Mouse (Mus musculus): ENCODE results near the gene Olfr95.
"Not testable (repeated sequence)": the region's sequence is repeated elsewhere in the genome, so short reads cannot be mapped to it uniquely, and the experiment has no call there.

Gene Olfr95

DNA sequence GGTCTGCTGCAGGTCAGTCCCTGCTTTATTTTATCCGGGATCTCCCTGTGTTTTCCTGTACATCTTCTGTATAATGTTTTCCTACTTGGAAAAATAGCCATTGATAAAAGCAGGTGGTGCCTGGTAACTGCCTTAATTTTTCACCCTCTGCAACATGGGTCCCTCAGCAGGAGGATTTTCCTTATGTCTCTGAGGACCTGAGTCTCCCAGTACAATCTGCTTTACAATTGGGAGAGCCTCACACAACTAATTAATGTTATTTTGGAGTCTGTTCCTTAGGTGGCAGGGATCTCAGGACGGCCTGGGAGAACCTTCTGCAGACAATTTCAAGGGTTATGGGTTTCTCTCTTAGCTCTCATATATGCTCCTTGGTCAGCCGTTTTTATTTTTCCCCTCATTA, at the start of gene Olfr95:
Gene Olfr95, minus strand, starts transcription at position 101 of the 400 bp plus-strand sequence.
- DNase-seq (ENCODE audit: low spot score) = no peak

DNA sequence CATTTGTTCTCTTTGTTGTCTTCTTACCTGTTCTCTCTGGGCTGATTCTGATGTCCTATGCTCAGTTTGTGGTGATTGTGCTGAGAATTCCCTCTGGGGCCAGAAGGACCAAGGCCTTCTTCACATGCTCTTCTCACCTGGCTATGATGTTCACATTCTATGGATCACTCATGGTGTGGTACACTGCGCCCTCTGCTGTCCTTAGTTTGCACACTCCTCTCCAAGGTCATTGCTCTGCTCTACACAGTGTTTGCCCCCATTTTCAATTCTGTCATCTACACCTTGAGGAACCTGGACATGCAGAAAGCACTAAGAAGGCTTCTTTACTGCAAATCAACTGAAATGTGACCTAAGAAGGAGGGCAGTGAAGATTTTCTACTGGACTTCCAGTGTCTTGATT, 37.6 kb upstream of the Olfr95 start:
- DNase-seq (ENCODE audit: low spot score) = peak; percentile 10

DNA sequence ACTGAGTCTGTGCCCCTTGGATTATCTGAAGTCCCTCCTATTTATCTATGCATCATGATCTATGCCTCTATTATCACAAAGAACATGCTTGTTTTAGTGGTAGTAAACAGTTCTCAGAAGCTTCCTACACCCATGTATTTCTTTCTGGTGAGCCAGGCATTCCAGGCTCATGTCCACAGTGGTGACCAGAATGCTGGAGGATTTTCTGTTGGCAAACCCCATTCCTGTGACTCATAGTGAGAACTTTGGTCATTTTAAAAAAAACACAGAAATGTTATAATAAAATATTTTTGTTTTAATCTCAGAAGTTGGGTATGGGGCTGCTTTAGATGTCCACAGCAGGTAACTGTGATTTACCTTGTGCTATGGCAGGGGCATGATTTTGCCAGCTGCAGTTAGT, 36.5 kb upstream of the Olfr95 start:
- DNase-seq (ENCODE audit: low spot score) = no peak

DNA sequence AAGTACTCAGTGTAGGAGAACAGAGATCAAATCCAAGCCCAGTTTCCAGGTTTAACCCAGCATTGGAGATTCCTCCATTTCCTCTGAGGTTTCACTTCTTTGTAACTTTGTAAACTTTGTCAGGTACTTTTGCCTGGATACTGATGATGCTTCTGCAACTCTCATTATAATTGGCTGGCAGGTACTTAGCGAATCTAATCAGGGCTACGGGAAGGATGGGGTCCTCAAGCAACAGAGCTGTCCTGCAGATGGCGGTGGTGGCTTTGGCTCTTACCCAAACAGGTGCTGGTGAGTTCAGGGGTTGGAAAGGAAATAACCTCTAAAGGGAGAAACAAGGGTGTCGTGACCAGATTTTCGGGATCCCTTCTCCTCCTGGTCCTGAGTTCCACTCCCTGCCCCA, 33.8 kb upstream of the Olfr95 start:
- DNase-seq (ENCODE audit: low spot score) = peak; percentile 29

DNA sequence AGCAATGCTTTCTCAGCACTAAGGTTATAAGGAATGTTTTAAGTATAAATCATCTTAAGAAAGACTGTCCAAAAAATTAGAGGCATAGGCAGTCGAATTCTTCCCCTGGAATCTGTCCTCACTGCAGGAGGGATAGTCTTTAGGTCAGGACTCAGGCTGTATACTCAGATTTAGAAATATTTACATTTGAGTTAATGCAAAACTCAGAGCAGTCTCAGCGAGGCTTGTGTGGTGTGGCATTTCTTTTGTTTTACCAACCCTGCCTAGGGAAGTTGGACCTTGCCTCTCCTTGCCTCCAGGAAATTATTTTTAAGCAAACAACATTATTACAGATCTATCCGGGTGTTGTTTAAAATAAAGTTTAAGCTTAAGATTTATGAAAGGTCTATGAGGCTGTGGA, 29.3 kb upstream of the Olfr95 start:
- no peak for DNase-seq (ENCODE audit: low spot score)

DNA sequence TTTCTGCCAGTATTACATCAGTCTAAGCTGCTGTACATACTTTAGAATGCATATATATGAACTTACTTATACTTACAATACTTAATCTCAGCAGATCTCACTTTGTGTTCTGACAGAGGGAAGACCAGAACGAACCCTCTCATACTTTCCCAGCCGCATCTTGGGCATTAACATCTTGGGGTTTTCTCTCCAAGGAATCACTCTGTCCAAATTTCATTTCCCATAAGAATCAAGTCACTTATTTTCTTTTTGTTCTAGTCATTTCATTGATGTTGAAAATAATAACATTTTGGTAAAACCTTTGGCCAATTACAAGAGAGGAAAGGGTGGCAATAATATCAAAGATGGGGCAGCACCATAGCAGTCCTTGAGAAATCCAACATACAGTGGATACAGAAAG, 24.3 kb upstream of the Olfr95 start, which contains the start of gene Olfr97:
Gene Olfr97, minus strand, starts transcription at position 101 of the 400 bp plus-strand sequence.
- not testable (repeated sequence) for DNase-seq (ENCODE audit: low spot score)

DNA sequence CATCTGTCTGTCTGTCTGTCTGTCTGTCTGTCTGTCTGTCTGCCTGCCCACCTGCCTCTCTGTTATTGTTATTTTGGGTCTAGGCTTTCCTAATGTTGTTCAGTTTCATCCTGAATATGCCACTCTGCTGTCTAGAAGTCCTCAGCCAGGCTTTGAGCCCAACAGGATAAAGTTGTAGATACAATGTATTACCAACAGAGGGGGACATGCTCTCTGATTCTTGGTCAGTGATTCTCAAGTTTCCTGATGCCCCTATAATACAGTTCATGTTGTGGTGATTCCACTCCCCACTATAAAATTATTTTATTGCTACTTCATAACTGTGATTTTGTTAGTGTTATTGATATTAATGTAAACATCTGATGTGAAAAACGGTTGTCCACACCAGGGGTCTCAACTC, 9.0 kb upstream of the Olfr95 start:
- no peak for DNase-seq (ENCODE audit: low spot score)

DNA sequence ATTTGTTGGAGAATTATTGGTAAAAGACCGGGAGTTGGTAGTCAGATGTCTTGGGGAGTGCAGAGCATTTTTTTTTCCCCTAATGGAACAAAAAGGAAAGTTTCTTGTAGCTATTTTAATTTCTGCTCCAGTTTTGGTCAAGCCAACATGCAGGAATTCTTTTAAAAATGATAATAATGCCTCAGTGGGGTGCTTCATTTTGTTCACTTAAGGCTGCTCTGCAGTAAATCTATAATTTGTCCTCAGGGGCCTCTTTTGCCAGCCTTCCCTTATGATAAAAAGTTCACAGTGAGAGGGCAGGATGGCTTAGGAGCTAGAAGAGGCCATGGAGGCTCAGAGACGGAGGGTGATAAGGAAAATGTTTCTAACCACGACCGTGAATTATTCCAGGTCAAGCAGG, 6.9 kb upstream of the Olfr95 start, which contains the start of gene Olfr96:
Gene Olfr96, plus strand, starts transcription at position 301 of the 400 bp plus-strand sequence.
- no peak for DNase-seq (ENCODE audit: low spot score)

DNA sequence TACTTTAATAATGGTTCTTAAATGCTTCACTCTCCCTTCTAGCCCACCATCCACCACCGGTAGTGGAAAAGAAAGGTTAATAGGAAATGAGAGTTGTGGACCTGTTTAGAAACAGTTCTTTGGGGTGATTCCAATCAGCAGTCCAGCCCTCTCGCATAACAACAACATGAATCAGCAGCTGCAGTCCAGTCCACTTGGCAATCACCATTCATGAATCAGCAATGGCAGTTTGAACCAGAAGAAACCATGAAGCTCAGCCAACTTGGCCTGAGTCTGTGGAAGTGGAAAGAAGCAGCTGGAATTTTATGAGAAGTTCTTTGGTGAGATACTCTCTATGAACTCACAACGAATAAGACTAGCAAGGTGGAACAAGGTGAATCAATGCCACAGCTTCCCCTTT, 5.6 kb upstream of the Olfr95 start:
- DNase-seq (ENCODE audit: low spot score) = peak; percentile 15

DNA sequence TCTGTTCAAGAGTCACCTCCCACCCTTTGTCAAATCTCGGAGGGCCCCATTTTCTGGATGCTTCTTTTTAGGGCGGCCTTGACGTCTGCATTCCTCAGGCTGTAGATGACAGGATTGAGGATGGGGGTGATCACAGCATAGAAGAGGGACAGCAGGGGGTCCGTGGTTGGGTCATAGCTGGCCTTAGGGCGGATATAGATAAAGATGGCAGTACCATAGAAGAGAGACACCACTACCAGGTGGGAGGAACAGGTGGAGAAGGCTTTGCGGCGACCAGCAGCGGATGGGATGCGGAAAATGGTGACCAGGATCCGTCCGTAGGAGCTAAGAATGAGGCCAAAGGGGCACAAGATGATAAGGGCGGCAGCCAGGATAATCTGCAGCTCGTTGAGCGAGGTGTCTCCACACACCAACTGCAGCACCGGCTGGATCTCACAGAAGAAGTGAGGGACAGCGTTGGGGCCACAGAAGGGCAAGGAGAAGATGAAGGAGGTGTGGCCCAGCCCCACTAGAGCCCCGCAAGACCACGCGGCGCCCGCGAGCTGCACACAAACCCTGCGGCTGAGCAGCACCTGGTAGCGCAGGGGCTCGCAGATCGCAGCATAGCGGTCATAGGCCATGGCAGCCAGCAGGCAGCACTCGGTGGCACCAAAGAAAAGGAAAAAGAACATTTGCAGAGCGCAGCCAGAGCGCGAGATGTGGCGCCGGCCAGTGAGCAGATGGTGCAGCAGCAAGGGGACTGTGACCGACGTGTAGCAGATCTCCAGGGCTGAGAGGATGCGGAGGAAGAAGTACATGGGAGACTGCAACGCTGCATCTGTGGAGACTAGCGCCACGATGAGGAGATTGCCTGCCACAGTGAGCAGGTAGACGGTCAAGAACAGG, 1.8 kb downstream of the Olfr95 start:
- no peak for DNase-seq (ENCODE audit: low spot score)

DNA sequence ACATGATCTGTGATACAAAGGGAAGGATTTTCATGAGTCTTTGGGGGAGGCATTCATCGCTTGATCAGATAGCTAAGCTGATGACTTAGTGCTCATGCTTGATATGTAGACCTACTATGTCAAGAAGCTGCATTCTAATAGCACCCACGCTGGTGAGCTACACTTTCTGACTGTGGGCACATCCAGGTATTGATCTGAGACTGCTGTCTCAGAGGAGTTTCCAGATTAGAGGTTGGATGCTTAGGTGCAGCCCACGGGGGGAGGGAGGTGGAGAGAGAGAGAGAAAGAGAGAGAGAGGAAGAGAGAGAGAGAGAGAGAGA, 9.0 kb downstream of the Olfr95 start:
- DNase-seq (ENCODE audit: low spot score) = no peak

DNA sequence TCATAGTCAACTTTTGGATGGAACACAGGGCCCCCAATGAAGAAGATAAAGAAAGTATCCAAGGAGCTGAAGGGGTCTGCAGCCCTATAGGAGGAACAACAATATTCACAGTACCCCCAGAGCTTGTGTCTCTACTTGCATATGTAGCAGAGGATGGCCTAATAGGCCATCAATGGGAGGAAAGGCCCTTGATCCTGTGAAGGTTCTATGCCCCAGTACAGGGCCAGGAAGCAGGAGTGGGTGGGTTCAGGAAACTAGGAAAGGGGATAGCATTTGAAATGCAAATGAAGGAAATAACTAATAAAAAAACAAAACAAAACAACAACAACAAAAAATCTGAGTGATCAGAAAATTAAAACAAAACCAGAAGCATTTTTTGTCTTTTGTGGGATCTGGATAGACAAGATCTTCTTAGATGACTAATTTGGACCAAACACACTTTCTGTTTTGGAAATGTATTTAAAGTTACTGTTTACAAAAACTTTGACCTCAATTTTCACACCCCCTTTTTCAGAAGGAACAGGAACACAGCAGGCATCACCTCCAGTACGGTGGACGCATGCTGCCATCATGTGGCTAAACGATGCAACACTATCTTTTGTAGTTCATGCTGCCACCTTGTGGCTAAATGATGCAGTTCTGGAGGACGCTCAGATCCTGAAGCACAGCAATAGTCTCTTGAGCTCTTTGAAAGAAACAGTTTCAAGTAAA, 9.6 kb downstream of the Olfr95 start:
- peak; percentile 83 for DNase-seq (ENCODE audit: low spot score)

DNA sequence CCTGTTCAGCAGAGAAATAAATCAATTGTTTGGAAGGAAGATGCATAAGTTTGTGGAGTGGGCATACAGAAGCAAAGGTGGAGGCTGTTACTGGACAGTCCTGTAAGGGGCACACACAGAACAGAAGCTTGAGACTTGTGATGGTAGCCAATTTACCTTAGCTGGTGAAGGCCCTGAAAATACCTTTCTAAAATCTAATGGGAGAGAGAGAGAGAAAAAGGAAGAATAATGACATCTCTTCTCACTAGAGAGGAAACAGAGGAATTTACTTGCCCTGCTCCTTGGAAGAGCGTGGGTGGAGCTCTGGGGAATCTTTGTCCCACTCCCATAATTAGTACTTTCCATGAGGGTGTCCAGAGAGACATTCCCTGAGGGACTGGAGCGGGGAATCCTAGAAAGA, 12.0 kb downstream of the Olfr95 start, which contains the start of gene Olfr94:
Gene Olfr94, minus strand, starts transcription at position 101 of the 400 bp plus-strand sequence.
- DNase-seq (ENCODE audit: low spot score) = no peak

DNA sequence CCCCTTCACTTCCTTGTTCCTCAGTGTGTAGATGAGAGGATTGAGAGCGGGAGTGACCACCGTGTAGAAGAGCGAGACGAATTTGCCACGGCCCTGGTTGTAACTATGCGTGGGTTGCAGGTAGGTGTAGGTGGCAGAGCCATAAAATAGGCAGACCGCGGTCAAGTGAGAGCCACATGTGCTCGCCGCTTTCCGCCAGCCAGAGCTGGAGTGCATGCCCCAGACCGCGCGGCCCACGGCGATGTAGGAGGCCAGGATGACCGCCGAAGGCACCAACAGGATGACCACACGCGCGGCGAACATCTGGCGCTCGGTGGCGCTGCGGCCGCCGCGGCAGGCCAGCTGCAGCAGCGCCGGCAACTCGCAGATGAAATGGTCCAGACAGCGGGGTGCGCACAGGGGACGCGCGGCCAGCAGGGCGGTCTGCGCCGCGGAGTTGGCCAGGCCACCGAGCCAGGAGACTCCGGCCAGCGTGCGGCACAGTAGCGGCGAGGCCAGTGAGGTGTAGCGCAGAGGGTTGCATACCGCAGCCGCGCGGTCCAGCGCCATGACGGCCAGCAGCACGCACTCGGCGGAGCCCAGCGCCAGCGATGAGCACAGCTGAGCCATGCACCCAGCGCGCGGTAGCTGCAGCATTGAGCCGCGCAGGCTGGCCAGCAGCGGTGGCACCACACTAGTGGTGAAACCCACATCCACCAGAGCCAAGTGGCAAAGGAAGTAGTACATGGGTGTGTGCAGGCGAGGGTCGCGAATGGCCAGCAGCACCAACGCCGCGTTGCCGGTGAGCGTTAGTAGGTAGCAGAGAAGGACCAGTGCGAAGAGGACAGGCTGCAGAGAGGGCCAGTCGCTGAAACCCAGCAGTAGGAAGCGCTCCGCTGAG, 15.8 kb downstream of the Olfr95 start:
- peak; percentile 12 for DNase-seq (ENCODE audit: low spot score)

DNA sequence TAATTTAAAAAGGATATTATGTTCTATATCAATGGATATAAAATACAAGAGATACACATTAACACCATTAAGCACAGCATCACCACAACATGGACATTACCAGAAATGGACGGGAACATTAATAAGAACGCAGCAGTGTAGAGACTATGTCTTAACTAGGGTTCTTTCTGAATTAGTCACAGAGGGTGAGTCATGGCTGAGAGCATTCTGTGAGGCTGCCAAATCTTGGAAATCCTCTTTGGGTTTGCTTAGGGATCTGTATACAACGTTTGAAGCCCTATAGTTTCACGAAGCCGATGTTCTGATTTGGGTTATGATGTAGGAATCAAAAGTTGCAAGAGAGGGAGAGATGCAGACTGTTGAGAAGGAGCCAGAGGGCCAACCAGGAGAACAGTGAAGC, 18.1 kb downstream of the Olfr95 start:
- DNase-seq (ENCODE audit: low spot score) = peak; percentile 22

DNA sequence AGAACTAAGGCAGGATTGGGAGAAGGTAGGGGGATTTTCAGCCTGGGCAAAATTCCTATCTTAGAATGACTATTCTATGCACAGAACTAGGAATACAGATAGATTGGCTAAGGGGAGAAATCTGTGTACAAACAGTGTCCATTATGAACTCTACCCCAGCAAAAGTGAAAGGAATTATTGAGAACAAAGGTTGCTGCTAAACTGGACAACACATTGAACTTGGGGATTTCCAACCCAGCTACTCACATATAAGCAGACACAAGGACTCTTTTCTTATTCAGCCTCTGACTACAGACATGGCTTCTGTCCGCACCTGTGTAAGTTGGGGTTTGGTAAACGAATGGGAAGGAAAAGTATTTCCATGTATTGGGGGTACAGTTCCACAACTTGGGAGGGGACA, 19.3 kb downstream of the Olfr95 start, which contains the start of gene Ubd:
Gene Ubd, plus strand, starts transcription at position 237 of the 400 bp plus-strand sequence.
- no peak for DNase-seq (ENCODE audit: low spot score)

DNA sequence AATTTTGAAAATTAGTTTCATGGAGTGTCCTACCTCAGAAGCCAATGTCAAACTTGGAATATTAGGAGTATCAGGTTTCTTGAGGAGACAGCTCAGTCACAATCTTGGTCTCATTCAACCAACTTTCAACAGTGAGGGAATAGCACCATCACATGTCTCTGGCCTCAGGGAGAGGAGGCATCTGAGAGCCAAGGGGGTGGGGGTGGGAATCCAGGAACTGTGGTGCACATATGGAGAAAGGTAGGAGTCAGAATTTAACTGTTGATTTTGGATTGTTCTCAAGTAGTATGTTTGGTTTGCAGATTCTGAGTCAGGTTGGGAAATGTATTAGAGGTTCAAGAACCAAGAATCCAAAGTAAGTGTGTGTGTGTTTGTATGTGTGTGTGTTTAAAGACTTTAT, 19.9 kb downstream of the Olfr95 start:
- DNase-seq (ENCODE audit: low spot score) = no peak

DNA sequence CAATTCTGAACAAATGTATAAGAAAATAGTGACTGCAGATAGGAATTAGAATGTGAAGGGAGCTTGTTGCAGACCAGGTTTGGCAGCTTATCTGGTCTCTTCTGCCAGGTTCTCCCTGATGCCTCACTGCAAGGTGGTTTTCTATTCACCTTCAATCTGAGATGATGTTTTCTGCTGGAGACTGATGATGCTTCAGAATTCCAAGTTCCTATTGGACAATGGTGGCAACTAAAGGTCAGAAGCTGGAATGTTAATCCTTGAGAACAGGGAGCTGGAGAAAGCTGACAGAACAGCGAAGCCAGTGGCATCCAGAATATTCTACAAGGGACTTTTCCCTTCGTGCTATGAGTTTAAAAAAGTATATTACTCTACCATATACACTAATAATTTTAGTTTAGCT, 22.2 kb downstream of the Olfr95 start:
- DNase-seq (ENCODE audit: low spot score) = peak; percentile 30

DNA sequence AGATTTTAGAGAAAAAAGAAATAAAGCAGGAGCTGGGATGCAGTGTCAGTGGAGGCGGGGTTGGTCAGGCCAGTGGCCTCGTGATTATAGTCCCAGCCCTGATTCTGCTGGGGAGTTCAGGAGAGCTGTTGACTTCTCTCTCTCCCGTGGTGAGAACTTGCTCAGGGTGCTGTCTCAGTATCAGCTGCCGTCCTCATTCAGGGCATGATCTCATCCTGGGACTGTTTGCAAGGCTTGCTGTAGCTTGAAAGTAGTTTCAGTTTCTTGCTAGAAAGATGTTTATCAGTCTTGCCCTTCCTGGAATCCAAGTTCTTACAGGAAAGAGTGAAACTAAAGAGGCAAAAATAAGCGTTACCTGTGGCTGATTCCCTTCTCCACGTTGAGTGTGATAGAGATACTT, 27.4 kb downstream of the Olfr95 start:
- DNase-seq (ENCODE audit: low spot score) = peak; percentile 17

DNA sequence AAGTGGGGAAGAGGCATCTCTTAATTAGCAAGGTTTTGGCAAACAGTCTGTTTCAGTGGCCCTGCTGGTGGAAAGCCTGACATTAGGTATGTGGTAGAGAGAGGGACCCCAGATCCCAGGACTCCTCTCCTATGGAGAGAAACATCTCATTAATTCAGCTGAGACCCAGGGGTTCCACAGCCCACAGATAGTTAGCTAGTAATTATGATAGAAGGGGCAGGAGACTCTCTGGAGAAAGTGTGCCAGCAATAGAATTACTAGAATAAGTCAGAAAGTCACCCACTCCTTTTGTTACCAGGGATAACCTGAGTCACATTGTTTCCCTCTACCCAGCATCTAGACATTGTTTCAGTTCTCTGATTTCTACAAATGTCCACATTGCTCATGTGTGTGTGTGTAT, 51.5 kb downstream of the Olfr95 start, which contains the start of gene Olfr93:
Gene Olfr93, minus strand, starts transcription at position 101 of the 400 bp plus-strand sequence.
- no peak for DNase-seq (ENCODE audit: low spot score)

All from urinary bladder, postnatal 14 days (tissue).